Mouse (Mus musculus) CD4-positive, CD25-positive, alpha-beta regulatory T cell, adult 2 months (primary cell): Measurements from ENCODE around the gene Ninl.
"Not testable (repeated sequence)": the region's sequence is repeated elsewhere in the genome, so short reads cannot be mapped to it uniquely, and the experiment has no call there.

Source experiments
- DNase-seq: peaks from one replicate; pipeline ENCODE4 v3.0.0-alpha.2; 2012; ENCODE audit warnings: low read depth, low spot score

Ninl gene

DNA sequence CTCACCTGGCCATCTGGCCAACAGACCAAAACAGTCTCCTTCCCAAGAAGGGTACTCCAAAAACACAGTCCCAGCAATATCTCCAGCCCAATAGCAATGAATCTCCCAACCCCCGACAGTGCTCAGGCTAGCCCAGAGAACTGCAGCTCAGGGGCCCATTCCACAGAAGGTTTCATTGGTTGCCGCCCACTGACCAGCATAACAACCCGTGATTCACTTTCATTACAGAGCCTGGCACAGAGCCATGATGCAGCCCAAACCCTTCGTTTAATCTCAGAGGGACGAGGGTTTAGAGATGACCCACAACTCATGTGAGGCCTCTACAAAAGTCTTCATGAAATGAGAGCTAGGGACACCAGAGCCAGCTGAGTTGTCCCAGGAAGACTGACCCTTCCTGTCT, 90.4 kb downstream of the Ninl start:
- DNase-seq, result no peak

DNA sequence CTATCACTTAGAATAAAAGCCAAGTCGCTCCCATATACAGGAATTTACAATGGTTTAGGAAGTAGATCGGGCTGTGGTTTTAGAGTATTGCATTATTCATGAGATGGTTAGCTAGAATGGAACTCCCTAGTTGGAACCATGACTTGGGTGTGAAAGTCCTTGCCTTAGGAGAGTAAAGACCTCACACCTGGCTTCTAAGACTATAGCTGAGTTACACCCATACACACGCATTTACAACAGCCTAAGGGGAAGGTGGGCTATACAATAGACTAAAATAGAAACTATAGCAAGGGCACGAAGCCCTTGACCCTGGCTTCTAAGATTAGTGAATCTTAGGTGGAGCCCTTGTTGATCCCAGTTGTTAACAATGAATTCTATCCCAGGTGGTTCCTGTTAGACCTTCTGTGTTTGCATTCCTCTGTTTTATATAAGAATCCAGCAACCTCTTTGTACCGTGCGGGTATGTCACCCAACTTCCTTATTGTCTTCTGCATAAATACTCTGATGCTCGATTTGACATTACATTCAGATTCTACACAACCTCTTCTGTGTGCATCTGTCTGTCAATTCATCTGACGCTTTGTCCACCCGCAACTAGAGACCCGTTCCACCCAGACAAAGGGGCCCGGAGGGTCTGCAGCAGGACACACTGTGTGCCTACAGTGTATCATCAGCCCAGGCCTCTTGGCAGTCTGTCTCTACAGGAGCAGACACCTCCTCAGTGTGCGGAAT, 91.1 kb downstream of the Ninl start:
- DNase-seq, result not testable (repeated sequence)

DNA sequence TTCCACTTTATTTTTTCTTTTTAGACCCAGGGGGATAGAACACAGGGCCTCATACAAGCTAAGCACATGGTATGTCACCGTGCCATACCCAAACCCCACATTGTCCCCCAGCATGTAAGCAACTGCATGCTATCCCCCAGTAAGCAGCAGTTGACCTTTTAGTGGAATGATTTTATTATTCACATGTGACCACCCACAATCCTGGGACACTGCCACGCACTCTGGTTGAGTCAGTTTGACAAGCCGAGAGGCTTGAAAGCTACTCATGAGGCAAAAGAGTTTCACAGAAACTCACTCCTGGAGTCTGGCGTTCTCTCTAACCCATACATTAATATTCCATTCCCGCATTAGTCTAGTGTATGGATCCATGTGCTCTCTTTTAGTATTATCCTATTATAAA, 91.8 kb downstream of the Ninl start:
- not testable (repeated sequence) for DNase-seq

DNA sequence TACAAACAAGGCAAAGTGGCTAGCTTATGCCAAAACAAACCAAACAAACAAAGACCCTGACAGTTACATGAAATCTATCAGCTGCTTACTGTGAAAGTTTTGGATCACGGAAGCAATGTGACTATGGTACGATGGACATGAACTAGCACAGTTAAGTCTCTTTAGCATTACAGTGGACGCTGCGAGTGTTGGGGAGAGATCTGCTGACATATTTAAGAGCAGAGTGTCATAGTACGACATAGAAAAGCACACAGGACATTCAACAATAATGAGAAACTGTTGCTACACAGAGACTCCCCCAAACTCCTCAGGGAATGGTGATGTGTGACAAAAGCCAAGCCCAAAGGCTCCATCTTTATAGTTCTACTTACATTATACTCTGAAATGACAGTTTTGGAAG, 95.2 kb downstream of the Ninl start:
- no peak for DNase-seq

DNA sequence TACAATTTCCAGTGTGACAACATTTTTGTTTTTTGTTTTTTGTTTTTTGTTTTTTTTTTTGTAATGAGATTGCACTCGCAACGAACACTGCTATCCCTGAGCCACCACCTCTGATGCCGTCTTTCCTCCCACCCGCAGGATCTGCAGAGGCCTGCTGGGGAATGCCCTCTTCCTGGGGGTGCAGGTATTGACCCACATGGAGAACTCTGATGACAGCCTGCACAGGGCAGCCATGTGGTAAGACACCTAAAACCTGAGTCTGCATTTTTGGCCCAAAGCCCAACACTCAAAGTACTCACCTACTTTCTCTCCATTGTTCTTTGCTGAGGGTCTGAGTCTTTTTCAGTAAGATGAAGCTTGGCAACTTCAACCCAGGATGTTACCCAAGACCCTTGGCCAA, 104.5 kb downstream of the Ninl start:
- DNase-seq, result no peak

DNA sequence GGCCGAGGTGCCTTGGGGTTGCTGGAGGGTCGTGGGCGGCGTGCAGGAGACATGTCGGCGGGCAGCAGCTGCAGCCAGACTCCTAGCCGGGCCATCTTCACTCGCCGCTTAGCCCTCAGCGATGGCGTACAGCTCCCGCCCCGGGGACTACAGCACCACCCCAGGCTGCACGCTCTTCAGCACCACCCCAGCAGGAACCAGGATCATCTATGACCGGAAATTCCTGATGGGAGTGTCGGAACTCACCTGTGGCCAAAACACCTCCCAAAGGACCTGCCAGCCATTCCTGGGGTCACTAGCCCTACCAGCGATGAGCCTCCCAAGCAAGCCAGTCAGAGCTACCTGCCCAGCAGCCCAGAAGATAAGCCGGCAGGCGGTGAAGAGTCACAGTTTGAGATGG, 105.7 kb downstream of the Ninl start:
- no peak for DNase-seq

DNA sequence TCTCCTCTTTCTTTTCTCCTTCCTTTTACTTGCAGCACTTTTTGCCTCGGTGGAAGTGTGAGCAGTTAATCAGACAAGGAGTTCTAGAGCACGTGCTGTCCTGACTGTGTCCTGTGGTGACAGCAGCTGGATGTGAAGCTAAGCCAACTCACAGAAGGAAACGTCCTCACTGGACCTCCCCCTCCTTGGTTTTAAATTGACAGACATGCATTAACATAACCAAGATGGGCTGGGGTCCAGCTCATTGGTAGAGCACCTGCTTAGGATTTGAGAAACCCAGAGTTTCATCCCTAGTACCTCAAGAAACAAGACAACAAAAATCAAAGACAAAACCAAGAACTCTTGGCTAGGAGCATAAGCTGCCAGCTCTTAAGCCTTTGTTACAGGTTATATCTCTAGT, 108.4 kb downstream of the Ninl start:
- DNase-seq, result no peak

DNA sequence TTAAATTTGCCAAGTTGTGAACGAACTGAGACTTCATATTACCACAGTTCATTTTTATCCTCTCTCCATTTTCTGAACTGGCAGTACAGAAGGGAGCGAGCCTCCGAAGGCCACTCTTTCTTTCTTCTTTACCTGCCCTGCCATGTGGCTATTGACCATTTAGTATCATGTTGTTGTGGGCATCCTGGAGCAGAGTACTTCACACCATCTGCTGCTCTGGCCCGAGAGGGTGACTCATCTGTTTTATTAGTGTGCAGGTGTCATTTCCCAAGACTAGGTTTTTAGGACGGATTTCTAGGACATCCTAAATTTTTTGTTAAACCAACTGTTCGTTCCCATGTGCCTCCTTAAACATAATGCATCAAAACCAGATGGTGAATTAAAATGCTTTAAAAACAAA, 110.0 kb downstream of the Ninl start:
- no peak for DNase-seq

DNA sequence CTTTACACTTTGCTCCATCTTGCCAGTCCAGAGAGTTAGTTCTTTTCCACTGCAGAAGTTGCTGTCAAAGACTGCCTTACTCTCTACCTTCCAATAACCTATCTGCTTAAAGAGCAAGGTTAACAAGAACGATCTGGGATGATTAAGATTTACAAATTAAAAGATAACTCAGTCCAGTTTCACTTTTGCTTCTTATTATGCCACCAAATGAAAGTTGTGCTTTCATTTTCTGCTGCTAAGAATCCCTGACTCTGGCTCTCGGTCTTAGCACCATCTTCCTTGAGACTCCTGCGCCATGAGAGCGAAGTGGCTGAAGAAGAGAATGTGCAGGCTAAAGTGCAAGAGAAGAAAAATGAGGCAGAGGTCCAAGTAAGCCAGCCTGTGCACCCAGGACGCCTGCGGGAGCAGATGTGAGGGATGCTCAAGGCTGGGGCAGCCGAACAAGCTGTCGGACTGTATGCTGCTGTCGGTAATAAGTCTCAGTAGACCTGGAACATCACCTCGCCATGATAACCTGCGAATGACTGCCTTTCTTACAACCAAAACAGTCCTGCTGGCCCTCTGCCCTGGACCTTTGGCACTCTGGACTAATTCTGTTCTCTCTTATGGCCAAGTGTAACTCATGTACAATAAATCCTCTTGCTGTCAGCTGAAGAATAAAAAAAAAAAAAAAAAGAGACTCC, 112.0 kb downstream of the Ninl start:
- DNase-seq, result peak; percentile 20

DNA sequence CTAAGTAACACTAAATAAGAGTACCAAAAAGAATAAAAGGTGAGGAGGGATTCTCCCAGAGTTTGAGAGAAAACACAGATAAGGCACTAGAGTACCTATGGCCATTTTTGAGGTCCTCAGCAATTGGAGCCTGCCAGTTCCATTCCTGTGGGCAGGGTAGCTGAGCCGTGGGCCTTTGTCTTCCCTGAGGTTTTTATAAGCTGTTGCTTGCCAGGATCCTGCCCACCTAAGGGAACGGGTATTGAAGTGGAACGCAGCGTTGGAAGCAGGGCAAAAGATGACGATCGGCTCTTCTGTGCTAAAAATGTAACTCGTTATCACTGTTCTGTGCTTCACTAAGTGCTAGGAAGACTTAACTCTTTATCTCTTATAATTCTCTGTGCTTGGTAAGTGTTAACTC, 115.7 kb downstream of the Ninl start:
- DNase-seq, result no peak

DNA sequence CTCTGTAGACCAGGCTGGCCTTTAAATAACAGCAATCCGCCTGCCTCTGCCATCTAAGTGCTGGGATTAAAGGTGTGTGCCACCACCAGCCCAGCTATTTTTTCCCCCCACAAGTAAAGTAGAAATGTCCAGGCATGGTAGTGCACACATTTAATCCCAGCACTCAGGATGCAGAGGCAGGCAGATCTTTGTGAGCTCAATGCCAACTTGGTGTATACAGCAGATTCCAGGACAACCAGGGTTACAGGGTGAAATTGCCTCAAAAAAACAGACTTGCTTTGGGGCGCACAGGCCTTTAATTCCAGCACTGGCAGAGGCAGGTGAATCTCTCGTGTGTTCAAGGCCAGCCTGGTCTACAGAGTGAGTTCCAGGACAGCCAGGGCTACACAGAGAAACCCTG, 116.2 kb downstream of the Ninl start:
- DNase-seq, result no peak

DNA sequence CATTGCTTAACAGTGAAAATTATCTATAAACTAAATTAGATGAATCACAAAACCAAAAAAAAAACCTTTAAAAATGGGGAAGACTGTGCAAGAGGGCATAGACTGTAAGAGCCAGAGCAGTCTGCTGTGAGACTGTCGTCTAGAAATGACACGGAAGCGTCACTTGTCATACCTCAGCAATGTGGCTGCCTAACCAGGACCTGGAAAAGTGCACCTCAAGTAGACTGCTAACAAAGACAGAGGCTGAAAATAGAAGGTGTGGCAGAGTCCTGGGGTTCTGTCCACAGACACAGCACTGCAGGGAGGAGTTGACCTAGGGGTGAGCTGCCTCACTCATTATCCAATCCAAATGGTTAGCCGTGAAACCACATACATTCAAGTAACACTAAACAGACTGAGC, 117.0 kb downstream of the Ninl start:
- DNase-seq, result no peak

DNA sequence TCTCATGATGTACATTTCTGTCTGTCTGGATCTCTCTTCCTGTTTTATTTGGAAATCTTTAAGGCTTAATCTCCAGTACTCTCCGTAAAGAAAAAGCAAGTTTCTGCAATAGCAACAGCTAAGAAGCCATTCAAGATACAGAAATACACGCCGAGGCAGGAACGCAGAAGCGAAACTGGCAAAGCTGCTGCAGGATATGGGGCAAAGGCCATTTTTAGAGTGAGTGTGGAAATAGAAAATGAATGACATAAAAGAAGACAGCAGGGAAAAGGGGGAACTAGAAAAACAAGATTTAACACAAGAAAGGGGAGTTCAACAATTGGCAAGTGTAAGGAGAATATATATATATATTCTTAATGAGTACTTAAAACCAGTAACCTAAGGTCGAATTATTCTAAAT, 117.5 kb downstream of the Ninl start:
- DNase-seq, result no peak

DNA sequence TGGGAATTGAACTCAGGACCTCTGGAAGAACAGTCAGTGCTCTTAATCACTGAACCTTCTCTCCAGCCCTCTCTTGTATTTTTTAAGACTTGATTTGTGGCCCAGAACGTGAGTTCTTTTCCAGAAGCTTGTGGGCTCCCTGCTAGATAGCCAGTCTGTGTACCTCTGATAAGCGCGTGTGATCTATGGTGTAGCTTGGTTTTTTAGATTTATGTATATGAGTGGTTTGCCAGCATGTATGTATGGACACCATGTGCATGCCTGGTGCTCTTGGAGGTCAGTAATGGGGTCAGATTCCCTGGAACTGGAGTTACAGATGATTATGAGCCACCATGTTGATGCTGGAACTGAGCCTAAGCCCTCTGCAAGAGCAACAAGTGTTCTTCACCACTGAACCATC, 118.6 kb downstream of the Ninl start:
- DNase-seq, result no peak

DNA sequence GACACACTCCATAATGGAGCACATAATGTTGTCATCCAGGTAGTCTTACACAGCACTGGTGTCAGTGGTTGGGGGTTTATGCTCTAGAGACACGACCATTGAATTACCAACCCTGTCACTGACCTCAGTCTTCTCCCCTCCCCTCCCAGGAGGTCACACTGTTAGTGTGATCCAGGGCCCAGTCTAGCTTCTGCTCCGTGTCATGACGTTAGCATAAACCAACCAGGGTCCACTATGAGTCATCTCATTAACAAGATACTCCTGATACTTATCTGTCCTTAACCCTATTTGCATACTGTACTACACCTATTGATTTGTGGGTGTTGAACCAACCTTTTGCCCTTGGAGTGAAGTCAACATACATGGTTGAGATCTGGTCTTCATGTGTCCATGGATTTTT, 120.5 kb downstream of the Ninl start:
- peak; percentile 57 for DNase-seq

DNA sequence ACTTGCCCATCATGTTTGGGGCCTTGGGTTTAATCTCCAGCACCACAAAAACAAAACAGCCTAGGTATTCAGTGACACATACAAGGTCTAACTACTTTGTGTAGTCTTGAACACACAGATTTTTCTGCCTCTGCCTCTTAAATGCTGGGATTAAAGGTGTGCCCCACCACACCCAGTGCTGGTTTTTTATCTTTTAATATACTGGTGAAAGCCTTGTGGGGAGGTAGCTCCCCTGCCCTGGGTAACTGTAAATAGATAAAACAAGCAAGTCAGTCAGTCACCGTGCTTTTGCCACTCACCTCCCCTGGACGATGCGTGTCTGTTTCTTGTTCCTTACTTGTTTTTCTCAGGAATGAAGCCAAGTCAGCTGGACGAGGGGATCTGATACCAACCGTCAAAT, 123.4 kb downstream of the Ninl start:
- no peak for DNase-seq

DNA sequence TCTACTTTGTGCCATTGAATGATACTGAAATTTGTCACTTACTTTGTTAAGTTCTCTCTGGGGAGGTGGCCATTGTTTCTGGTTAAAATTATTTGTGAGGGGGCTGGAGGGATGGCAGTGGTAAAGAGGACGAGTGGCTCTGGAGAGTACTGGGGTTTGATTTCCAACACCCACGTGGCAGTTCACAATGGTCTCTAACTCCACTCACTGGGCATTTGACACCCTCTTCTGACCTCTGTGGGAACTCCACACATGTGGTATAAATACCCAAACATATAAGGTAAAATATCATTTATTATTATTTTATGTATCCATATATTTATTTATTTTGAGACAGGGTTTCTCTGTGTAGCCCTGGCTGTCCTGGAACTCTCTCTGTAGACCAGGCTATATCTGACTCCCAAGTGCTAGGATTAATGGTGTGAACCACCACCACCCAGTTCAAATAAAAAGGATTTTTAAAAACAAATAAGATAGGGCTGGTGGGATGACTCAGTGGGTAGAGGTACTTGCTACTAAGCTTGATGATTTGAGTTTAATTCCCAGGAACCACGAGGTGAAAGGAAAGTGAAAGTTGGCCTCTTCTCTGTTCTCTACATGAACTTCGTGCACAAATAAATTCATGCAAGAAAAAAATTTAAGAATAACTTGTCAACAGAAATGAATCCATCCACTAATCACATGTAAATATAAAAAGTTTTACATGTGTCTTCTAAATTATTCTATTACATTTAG, 124.2 kb downstream of the Ninl start:
- DNase-seq, result peak; percentile 27

DNA sequence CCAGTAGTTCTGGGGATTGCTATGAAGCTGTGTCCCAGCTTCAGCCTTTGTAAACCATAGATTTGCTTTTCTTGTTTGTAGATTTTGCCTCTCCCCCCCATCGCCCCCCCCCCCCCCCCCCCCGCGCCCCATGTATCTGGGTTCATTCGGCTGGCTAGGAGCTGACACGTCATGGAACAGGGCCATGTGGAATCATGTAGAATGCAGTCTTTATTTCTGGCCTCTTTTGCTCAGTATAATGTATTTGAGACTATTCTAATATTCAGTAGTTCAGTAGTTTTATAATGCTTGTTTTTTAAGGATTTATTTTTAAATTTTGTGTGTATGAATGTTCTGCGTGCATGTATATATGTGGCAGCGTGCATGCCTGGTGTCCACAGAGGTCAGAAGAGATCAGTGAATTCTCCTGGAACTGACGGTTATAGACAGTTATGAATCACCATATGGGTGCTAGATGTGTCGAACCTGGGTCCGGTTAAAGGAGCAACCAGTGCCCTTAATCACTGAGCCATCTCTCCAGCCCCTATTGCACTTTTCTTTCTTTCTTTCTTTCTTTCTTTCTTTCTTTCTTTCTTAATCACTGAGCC, 128.8 kb downstream of the Ninl start:
- DNase-seq, result peak; percentile 54

DNA sequence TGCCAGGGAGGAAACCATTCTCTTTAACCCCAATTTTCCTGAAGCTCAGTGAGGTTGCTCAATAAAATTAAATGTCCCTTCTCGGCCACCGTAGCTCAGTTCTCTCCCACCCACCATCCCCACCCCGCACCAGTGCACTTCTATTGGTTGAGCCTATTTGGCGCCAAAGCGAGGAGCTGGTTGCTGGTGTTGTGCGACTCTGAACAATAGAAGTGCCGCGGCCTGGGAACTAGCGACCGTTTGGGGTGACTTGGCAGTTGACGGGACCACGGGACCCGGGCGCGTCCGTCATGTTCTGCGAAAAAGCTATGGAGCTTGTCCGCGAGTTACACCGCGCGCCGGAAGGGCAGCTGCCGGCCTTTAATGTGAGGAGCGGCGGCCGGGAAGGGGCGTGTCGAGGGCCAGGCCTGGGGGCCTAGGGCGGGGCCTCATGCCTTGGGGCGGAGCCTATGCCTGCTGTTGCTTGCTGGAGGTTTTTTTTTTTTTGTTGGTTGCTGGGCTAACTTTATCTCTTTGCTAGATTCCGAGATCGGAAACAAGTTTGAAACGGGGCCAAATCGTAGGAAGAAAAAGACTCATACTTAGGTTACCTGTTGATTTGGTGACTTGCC, 129.6 kb downstream of the Ninl start:
- peak; percentile 95 for DNase-seq

DNA sequence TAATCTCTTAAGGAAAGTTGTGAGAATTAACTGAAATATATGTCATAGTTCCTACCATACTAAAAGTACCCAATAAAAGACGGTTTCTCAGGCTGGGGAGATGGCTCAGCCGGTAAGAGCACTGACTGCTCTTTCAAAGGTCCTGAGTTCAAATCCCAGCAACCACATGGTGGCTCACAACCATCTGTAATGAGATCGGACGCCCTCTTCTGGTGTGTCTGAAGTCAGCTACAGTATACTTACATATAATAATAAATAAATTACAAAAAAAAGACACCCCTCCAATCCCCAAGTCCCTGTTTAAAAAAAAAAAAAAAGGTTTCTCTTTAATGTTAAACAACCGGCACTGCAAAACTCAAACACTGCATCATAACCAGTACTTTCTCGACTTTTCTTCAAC, 130.3 kb downstream of the Ninl start:
- not testable (repeated sequence) for DNase-seq

DNA sequence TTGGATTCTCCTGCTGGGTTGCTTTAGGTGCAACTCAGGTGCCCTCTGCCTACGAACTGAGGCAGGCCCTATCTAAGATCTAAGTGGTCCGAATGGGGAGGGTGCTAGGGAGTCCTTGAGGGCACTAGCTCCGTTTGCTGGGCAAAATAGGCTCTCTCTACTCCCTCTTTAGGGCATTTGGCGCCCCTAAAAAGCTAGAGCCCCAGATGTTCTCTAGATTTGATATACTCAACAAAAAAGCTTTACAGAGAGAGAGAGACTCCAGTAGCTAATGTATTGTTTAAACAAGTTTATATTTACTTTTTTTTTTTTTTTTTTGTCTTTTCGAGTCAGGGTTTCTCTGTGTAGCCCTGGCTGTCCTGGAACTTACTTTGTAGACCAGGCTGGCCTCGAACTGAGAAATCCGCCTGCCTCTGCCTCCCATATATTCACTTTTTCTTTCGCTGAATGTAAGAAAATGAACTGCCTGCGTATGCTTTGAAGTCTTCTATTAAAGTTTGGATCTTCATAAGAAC, 134.2 kb downstream of the Ninl start, which contains the start of gene Gins1:
Gene Gins1 (plus strand): TSS at position 465 of the 515 bp plus-strand sequence.
- DNase-seq, result no peak
